8 mouse cellular contexts compared by ENCODE assay signal in the genomic region with DNA sequence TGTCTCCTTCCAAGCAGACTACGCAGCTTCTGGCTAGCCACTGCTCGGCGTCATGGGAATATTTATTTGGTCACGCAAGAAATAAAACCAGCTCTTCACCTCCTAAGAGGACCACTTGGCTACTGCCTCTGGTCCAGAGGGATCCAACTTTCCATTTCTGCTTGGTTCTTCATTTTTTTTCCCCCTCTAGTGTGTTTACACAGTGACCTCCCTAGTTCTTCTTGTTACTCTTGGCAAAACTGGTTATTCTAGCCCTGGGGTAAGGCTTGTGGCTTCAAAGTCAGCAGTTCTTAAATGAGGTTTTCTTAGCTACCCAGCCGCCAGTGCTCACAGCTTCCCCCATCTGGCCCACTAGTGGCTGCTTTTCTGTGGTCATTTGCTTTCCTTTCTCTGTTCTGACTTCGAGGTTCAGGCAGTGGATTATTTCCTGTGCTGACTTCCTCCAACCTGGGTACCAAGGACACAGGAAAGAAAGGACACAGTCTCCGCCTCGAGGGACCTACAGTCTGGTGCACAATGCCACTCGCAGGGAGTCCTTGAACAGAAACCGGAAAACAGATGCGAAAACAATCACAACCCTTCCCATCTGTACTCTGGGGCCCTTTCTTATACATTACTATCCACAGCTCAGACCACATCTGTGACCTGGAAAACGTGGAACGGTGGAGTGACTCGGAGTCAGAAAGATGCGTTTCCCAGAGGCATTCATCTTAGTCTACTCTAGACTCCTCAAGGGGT. TPM values are rescaled to one million over a fixed set of nuclear protein-coding genes. Genes with fewer than 3 reads are reported as not detected.
A peak's percentile ranks its signal among the peaks of the same experiment; 100 is the strongest.
DNase-seq lines count a peak whose midpoint lies in the region; TF ChIP-seq lines count a peak whose summit lies in the region.

No protein-coding gene starts in this region.

- TF ChIP-seq POLR2A in bone marrow macrophage, adult 2 months (IDR thresholded peaks at IDR 0.05; ENCODE audit: borderline replicate concordance, low read depth, low read length), result no peak

- H3K4me1 ChIP-seq in bone marrow macrophage, adult 2 months (ENCODE audit: control insufficient read depth, insufficient read depth, low read length), result peaks cover 23% of the 10 kb centered on the region

- H3K27ac ChIP-seq in bone marrow macrophage, adult 2 months (ENCODE audit: insufficient read depth, low read depth, low read length), result peak overlapping the region; percentile 66

- intact Hi-C loops in left cerebral cortex, postnatal 14 days (cut with DNase I), result loop anchor here (5.0 to 10.0 kb wide), 2 partner anchors 87 to 870 kb away; no protein-coding TSS in a partner anchor
- intact Hi-C loops in left cerebral cortex, postnatal 4 days (cut with DNase I), result loop anchor here (5.0 to 10.0 kb wide), 2 partner anchors 107 to 850 kb away; partner anchors contain the start of gene Dusp23
- intact Hi-C loops in heart, postnatal 14 days (cut with DNase I), result loop anchor here (1.0 to 5.0 kb wide), 2 partner anchors 24 to 33 kb away; no protein-coding TSS in a partner anchor

- peak overlapping the region; percentile 28 for H3K4me3 ChIP-seq in bone marrow macrophage, adult 2 months (ENCODE audit: insufficient read depth, low read length)

- peak; percentile 19 to 33 for DNase-seq in left cerebral cortex, postnatal 14 days (ENCODE audit: low spot score in 2 of 2)
- DNase-seq in left cerebral cortex, postnatal 4 days, result no peak
- peak; percentile 54 to 55 for DNase-seq in heart, postnatal 14 days
- peak; percentile 46 to 60 for DNase-seq in kidney, postnatal 4 days
- peak; percentile 67 for DNase-seq in naive thymus-derived CD4-positive, alpha-beta T cell, adult 2 months (ENCODE audit: low read depth)
- DNase-seq in right cerebral cortex, postnatal 25 days, result no peak
- DNase-seq in cerebellum, postnatal 4 days (ENCODE audit: low spot score in 2 of 2), result no peak

- no peak for TF ChIP-seq CTCF in bone marrow macrophage, adult 2 months (IDR thresholded peaks at IDR 0.05; ENCODE audit: low read depth, low read length)

RNA-seq across cellular contexts. Expression of gene Cfap45, which starts 4.6 kb away (rescaled TPM):
- 1 to 10 TPM; 3.6 to 3.7 TPM for total RNA-seq in left cerebral cortex, postnatal 14 days (2021)
- total RNA-seq in left cerebral cortex, postnatal 4 days (2021), result 1 to 10 TPM; 2.3 to 2.5 TPM
- 0.87 and 1.2 TPM in 2 replicates for polyA plus RNA-seq in bone marrow macrophage, adult 2 months (2012; ENCODE audit: insufficient read depth, insufficient read length, missing spikeins)
- total RNA-seq in heart, postnatal 14 days (2021), result 1 to 10 TPM in 1 of 2 experiments, under 1 TPM in 1; 0.63 to 2.0 TPM

RNA-seq across cellular contexts. Expression of gene Tagln2, which starts 25.3 kb away (rescaled TPM):
- 10 to 100 TPM; 12.3 to 15.1 TPM for total RNA-seq in left cerebral cortex, postnatal 14 days (2021)
- 10 to 100 TPM; 22.8 to 29.5 TPM for total RNA-seq in left cerebral cortex, postnatal 4 days (2021)
- polyA plus RNA-seq in bone marrow macrophage, adult 2 months (2012; ENCODE audit: insufficient read depth, insufficient read length, missing spikeins), result 316 and 321 TPM in 2 replicates
- total RNA-seq in heart, postnatal 14 days (2021), result 100 to 1,000 TPM; 110 to 117 TPM

RNA-seq across cellular contexts. Expression of gene Vsig8, which starts 30.5 kb away (rescaled TPM):
- total RNA-seq in left cerebral cortex, postnatal 14 days (2021), result under 1 TPM in 1 of 2 experiments, not detected in 1; 0.95 TPM
- not detected for total RNA-seq in left cerebral cortex, postnatal 4 days (2021)
- not detected in 2 replicates for polyA plus RNA-seq in bone marrow macrophage, adult 2 months (2012; ENCODE audit: insufficient read depth, insufficient read length, missing spikeins)
- under 1 TPM in 1 of 2 experiments, not detected in 1; 0.15 TPM for total RNA-seq in heart, postnatal 14 days (2021)

RNA-seq across cellular contexts. Expression of gene Igsf9, which starts 43.6 kb away (rescaled TPM):
- total RNA-seq in left cerebral cortex, postnatal 14 days (2021), result 10 to 100 TPM; 10.9 to 15.2 TPM
- total RNA-seq in left cerebral cortex, postnatal 4 days (2021), result 10 to 100 TPM; 57.2 to 67.9 TPM
- polyA plus RNA-seq in bone marrow macrophage, adult 2 months (2012; ENCODE audit: insufficient read depth, insufficient read length, missing spikeins), result 6.3 and 7.6 TPM in 2 replicates
- under 1 TPM; 0.49 to 0.76 TPM for total RNA-seq in heart, postnatal 14 days (2021)

RNA-seq across cellular contexts. Expression of gene Slamf9, which starts 50.0 kb away (rescaled TPM):
- under 1 TPM; 0.53 to 0.93 TPM for total RNA-seq in left cerebral cortex, postnatal 14 days (2021)
- total RNA-seq in left cerebral cortex, postnatal 4 days (2021), result under 1 TPM in 1 of 2 experiments, not detected in 1; 0.26 TPM
- polyA plus RNA-seq in bone marrow macrophage, adult 2 months (2012; ENCODE audit: insufficient read depth, insufficient read length, missing spikeins), result 90.6 and 98.9 TPM in 2 replicates
- 1 to 10 TPM in 1 of 2 experiments, under 1 TPM in 1; 0.98 to 1.1 TPM for total RNA-seq in heart, postnatal 14 days (2021)

Comparison
In these comparisons a context has a peak if more than half of its experiments do, and no peak if none do; other contexts are left out.
1. DNase-seq: peak in left cerebral cortex, postnatal 14 days (2 of 2), heart, postnatal 14 days (2 of 2), kidney, postnatal 4 days (2 of 2) and naive thymus-derived CD4-positive, alpha-beta T cell, adult 2 months (single experiment); none in left cerebral cortex, postnatal 4 days (single experiment), right cerebral cortex, postnatal 25 days (single experiment) and cerebellum, postnatal 4 days (0 of 2).